Mouse (Mus musculus) large intestine, adult 2 months (tissue): ENCODE measurements around the gene Hoxa3. TPM values are rescaled to one million over a fixed set of nuclear protein-coding genes. Genes with fewer than 3 reads are reported as not detected.

Experiments used
- DNase-seq: peaks from one replicate; pipeline ENCODE4 v3.0.0-alpha.2; 2012; ENCODE audit warnings: low read depth, low spot score
- WGBS: fragments of 180-500 bp; shearing (Covaris S2); methylation state at CpG from one replicate; pipeline ENCODE4 v1.1.7; 2018; 5-methylcytosine and 5-hydroxymethylcytosine counted together
- polyA plus RNA-seq: library from polyadenylated mRNA; depleted of rRNA; stranded (reverse); fragments of >200 nt; gene quantifications from 2 replicates; pipeline ENCODE4 v1.2.3, GENCODE M21; 2012; rRNA removed

The Hoxa3 gene
- polyA plus RNA-seq, result 1.6 and 3.0 TPM in 2 replicates

DNA sequence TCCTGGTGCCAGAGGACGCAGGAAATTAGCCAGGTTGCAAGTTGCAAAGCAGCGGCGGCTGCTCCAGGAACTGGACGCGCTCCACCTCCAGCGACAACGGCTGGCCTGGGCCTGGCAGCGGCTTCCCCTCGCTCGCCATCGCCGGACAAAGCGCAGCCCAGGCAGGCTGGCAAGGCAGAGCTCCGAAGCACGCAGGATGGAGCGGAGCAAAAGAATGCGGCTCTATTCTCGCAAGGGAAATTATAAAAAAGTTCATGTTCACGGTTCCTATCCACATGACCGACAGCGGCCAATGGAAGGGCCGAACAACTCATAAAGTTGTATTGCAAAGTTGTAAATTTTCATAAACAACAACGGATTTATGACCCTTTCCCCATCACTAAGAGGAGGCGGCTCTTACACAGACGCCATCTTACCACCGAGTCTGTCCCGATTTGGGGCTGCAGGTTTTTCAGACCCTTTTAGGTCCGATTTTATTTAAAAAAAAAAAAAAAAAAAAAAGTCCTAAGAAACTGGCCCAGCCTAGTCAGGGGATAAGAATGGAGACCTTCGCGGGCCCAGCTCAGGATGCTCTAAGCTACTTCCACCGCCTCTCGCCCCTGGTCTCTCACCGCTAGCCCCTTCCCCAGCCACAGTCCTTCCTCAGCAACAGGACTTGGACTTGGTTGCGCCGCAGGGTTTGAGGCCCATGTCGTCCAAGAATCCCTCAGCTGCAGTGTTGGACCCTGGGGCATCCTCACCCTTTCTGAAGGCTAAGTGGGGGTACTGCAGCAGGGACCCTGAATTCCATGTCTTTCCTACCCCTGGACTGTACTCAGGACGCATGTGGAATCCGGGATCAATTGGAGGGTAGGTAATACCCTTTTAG lies at the start of gene Hoxa3, which contains the start of gene Gm28308:
Hoxa3 (minus strand) TSS at position 218 of the 868 bp plus-strand sequence.
Gm28308 (minus strand) TSS at position 221 of the 868 bp plus-strand sequence.
- 22% methylated on average over 38 of the region's 38 CpGs for WGBS
- no peak for DNase-seq

DNA sequence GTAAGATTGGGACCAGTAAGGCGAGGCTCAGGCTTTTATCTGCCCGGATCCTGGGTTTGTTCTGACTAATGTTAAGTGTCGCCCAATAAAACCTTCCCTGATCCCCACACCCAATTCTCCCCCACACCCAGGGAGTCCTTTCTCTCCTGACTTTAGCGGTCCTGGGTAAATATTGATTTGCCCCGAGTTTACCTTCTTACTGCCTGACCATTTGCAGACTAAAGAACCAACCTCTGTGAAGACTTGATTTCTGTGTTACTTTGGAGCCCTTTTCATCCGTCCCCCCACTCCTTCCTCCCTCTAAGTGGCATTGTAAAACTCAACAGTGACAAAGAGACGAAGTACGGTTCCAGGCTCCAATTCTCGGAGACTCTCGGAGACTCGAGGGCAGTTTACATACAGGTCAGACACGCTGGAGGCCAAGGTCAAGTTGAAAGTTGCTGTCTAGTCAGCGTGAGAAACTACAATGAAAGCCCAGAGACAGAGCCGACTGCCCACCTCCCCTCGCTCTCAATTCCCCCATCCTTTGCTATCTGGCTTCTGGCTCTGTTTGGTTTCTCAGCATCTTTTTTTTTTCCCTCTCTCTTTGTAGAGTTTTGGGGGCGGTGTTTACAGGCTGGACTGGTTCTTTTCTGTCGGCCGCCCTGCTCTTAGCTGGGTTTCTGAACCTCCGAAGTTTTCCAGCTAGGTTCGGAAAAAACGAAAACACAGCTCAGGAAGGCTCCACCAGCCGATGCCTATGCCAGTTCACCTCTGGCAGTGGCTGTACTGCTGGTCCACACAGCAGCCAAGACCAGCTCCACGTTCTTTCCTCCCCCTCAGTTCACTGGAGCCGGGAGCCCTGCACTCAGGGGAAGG lies 49.6 kb upstream of the Hoxa3 start:
- 16% methylated on average over 24 of the region's 24 CpGs for WGBS
- DNase-seq, result peak; percentile 63

DNA sequence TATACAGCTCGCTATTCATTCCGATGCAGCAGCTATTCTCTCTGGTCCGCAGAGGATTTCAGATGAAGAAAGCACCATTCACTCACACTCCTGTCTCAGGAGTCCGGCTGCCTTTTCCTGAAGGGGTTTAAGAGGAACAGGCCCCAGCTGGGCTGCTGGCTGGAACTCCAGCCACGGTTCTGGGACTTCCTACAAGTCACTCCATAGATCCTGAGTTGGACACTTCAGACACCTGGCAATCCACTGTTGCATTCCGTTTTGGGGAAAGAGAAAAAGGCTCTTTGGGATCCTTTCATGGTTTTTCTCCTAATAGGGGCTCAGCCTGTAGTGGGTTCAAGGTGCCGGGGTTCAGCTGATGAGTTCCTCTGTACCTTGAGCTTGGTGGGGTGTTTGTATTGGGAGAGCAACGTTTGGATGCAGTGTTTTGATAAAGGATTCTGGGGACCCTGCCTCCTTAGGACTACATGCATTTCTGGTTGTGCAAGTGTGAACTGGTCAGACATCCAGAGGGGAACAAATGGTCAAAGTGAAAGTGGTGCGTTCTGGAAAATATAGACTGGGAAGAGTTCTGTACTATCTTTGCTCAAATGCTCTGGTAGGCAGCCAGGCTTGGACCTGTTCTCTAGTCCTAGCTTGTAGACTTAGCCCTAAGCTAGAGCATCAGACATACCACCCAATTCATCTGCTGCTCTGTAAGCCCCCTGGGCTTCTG lies 48.8 kb upstream of the Hoxa3 start:
- WGBS, result 17% methylated on average over 9 of the region's 9 CpGs
- no peak for DNase-seq

DNA sequence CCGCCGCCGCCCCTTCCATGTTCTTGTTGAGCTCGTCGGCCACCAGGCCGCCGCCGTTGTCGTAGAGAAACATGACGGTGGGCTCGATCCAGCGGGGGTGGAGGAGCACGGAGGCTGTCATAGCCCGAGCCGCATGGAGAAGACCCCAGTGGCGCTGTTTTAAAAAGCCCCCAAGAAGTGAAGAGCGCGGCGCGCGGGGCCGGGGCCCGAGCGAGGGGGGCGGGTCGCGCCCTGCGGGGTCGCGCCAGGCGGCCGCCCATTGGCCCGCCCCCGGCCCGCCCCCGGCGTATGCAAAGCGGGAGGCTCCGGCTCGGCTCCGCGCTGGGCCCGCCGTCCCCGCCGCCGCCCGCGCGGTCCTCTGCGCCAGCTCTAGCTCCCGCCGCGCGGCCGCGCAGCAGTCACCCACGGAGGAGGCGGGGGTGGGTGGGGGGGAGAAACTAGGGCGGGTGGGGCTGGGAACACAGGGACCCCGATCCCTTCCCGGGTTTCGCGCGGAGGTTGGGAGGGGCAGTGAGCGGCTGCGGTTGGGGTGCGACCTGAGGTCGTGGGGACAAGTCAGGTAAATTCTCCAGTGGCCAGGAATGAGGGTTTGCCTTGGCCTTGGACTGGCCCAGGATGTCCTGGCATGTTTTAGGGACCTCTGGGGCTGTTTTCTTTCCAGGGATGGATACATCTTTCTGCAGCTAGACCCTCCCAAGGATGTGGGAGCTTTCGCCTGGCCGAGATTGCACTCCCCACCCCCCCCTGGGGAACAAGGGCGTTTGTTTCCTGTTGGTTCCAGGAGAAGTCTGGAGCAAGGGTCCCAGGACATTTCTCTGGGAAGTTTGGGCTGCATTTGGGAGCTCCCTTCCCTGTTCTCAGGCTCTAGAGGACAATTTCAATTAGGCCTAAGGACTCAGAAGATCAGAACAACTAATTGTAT lies 47.8 kb upstream of the Hoxa3 start, which contains the start of gene Hoxa13:
Hoxa13 (minus strand) TSS at position 227 of the 922 bp plus-strand sequence.
- DNase-seq, result no peak
- 2% methylated on average over 49 of the region's 72 CpGs for WGBS

DNA sequence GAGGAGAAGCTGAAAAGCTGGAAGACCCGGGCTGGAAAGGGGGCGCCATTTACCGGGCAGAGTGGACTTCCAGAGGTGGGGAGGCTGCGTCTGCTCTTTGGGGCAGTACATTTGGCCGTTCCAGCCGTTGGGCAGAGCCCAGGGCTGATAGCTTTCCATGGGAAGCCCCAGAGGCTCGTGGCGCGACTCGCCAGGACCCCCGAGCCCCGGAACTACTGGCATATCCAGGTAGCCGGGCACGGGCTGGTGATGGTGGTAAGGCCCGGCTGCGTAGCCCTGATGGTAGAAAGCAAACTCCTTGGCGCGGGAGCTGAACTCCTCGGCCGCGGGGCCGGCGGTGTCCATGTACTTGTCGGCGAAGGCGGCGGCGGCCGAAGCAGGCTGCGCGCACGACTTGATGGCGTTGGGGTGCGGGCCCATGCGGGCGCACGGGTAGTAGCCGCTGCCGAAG lies 46.7 kb upstream of the Hoxa3 start:
- no peak for DNase-seq
- 2% methylated on average over 39 of the region's 39 CpGs for WGBS

DNA sequence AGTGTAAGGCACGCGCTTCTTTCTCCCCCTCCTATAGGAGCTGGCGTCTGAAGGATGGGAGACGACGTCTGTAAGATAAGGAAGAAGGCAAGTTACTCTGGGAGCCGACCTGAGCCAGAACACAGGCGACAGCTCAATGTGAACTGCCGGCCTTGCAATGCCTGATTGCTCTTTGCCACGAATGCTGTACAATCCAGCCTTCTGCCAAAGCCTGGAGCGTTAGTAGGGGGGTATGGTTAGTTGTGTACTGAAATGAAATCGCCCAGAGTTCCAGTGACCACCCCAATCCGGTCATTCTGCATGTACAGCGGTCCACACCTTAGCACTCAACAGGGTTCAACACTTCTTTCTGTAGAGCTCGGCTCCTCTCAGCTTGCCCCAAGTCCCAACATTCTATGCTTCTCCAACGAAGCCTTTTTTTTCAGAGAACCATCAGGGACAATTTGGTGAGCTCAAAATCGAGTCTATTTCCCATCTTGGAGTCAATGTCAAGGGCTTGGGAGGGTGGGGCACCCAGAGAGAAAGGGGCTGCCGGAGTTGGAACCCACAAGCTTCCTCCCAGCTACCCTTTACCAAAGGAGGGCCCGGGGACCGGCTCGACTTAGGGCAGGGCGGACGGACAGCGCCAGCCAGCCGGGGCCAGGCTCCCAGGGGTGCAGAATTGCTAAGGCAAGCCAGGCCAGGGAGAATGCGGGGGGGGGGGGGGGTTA lies 46.1 kb upstream of the Hoxa3 start:
- 8% methylated on average over 25 of the region's 25 CpGs for WGBS
- no peak for DNase-seq

DNA sequence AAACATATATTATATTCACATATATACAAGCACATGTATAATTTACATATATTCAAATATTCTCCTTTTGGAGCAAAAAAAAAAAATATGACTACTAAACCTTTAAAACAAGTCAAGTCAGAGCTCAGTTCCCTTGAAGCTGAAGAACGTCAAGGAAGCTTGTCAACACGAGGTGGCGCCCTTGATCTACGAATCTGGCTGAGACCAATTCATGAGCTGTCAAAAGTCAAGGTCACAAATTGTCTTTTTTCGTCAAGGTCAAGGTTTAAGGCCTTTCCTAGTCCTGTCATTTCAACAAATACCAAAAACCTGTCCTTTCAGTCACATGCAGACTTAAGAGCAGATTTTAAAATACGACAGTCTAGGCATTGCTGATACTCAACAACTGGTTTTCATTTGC lies 43.8 kb upstream of the Hoxa3 start:
- WGBS, result 1% methylated on average over 6 of the region's 6 CpGs
- no peak for DNase-seq

DNA sequence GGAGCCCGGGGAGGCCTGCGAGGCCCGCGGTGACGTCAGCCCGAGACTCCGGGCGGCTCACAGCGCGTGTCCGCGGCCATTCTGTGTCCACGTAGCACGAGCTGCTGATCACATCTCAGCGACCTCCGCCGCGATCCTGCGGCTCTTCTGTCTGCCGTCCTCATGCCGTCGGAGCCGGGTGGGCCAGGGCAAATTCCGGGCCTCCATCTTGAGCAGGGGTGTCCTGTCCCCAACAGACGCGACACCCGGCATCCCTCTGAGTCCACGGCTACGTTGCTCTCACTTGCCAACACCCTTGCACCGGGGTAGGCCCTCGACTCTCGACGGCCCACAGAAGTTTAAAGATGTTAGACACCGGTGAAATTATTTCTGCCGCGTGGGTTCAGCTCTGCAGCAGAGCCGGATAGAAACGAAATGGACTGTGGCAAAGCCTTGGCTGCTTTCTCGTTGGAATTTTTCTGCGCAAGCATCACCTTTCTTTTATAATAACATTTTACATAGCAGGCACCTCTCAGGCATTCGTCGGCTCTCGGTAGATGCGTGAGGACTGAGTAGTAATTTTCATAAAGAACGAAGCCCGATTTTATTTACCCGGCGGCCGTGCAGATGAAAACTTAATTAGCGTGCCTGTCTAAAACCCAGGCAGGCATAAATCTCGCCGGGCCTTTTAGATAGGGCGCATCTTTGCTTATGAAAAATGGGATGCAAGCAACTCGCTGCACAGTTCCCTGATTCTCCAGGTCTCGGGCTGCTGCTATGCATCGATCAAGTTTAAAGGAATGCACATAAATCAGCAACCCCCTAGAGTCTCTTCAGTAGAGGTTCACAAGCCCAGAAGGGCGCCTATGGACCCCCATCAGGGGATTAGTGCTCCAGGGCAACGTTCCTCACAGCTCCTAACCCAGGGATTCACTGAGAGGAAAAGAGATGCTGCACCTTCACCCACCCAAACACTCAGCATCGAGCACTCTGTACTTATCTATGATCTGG lies 40.7 kb upstream of the Hoxa3 start:
- DNase-seq, result no peak
- 6% methylated on average over 59 of the region's 59 CpGs for WGBS

DNA sequence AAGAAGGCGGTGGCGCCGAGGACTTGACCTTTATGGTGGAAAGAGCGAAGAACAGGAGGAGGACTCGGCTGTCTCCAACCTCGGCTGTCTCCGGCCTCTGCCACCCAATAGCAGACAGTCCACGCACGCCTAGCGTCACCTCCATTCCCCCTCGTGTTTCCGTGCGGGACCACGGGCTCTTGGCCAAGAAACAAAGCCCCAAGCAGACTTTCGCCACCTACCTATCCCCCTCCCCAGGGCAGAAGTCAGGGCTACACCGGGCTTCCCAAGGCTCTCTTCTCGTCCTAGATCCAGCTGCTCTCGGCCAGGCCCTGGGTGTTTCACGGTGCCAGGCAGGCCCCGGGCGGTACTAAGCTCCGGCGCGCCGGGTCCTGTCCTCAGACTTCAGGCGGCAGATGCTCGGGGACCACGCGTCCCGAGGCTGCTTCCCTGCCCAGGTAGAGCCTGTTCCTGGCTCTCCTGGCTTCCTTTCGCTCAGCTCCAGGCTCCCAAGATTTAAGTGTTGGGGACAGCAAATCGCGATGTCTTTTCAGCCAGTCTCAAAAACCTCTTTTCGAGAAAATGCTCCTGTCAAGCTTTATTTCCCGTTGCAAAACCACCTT lies 39.7 kb upstream of the Hoxa3 start:
- 15% methylated on average over 35 of the region's 35 CpGs for WGBS
- DNase-seq, result no peak

DNA sequence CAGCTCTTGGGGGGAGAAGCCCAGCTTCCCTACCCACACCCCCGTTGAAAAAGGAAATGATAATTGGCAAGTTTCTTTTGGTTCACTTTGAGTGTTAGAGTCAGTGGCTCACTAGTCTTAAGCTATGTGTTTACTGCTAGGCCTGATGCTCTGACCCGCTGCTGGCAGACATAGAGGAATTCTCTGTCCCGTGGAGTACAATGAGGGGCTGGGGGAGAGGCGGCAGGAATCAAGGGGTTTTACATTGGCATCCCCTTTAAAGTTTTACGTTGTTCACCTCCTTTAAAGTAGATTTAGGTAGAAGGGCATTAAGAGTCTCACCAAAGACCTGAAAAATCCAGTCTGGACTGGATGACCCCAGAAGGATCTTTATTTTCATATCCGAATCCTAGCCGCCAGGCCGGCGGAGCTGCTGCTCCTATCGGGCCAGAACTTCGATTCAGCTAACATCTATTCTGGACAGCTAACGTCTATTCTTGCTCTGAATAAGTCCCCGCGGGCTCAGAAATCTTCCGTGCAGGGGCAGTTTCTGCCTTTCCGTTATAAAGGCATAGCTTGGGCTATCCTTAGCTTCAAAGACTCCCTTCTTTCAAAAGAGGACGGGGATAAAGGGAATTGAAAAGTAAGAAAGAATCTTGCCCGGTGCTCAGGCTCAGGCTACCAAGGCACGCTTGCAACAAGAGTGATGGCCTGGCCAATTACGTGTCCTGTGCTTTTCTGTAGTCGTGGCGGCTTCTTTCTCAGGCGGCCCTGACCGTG lies 39.1 kb upstream of the Hoxa3 start:
- DNase-seq, result no peak
- 21% methylated on average over 24 of the region's 24 CpGs for WGBS

DNA sequence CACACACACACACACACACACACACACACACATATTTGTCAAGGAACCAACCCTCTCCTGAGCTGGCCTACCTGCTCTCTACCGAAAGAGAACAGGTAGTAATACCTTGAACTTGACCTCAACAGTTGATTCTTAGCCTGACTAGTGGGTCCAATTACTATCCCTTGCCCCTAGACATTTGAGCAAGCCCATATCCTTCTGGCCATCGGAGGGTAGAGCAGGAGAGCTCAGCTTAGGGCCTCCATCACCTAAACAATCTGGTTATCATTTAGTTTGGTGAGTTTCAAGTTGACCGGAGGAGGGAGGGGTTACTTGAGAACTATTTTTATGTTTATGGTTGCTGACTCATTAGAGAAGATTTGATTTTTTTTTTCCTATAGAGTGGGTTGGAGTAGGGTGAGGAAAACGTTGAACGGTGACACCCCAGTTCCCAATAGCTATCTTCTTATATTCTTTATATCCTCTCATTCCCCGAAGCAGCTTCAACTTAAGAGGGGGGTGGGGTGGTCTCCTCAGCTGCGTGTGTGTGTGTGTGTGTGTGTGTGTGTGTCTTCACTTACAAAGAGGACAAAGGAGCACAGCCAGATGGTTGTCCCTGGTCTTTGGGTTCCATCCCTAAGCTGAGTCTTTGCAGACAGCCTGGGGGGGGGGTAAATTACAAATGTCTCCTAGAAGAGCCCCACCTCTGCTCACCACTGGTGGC lies 38.2 kb upstream of the Hoxa3 start:
- DNase-seq, result no peak
- WGBS, result 14% methylated on average over 7 of the region's 7 CpGs

DNA sequence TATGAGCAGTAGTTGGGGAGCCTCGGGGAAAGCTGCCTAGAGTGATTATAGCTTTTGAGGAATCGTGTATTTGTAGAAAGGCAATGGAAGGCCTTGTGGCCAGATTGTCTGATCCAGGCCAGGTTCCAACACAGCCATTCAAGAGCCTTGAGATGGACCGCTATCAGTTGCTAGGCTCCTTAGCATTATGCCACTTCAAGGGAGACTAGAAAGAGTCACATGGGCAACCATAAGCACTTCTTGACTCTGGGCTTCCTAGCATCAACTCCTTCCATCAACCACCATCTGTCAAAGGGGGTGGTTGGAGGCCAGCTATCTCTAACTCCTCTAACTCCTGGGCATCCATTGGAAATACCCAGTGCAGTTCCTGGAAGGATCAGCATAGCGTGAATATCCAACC lies 36.7 kb upstream of the Hoxa3 start:
- 27% methylated on average over 4 of the region's 4 CpGs for WGBS
- DNase-seq, result no peak

DNA sequence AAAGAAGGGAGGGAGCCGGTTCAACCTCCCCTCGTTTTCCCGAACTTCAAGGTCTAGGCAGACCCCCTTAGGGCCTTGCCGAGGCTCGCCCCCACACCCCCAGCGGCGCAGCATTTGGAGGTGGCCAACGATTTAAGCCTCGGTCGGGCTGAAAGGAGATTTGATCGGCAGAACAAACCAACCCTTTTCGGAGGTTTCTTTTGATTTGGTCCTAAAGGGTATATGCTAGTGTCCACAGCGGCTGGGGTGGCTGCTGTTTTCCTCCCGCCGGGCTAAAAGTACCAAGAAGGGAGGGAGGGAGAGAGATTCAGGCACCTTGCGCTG lies 36.2 kb upstream of the Hoxa3 start:
- 11% methylated on average over 16 of the region's 16 CpGs for WGBS
- DNase-seq, result no peak

DNA sequence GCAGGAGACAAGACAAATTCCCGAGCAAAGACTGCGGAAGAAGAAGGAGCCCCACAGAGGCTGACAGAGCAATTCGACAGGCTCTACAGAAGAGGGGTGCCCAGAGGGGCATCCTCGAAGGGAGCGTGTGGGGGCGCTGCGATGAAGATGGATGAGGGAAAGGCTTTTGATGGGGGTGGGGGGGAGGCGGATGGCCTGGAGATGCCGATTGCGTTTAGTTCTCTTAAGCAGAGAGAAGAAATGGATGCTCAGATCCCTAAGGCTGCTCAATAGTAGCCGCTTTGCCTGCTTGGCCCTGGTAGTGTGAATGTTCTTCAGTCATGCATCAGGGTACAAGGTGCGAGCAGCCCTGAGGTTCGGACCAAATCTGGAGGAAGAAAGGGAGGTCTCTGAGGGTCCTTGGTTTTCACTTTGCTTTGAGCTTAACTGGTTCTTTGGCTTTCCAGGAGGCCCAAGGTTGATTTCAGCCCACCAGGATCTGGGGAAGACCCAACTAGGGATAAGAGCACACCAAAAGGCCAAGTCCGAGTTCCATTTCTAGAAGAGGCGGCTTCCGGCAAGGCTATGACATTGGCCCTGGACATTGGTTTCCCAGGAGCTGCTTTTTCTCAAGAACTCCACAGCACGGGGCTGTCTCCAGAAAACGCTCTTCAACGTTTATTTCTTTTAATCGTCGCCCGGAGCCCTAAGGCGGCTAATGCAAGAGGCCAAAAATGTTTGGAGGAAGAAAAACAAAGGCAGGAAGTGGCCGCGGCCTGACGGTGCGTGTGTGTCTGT lies 35.7 kb upstream of the Hoxa3 start:
- 9% methylated on average over 27 of the region's 27 CpGs for WGBS

More for the DNA sequence above, 35.7 kb upstream of the Hoxa3 start:
- DNase-seq, result no peak
